Mouse (Mus musculus) heart, adult 2 months (tissue): ENCODE results near the gene Dscaml1. TPM values are rescaled to one million over a fixed set of nuclear protein-coding genes. Genes with fewer than 3 reads are reported as not detected.

ENCODE experiments used
- DNase-seq, 2 experiments: peaks; one replicate each; pipeline ENCODE4 v3.0.0; 2021
- H3K27ac ChIP-seq: fragments of 200-600 bp; 2 replicates; pipeline ENCODE4 v1.8.1; 2022
- H3K27me3 ChIP-seq: fragments of 200-500 bp; 2 replicates; pipeline ENCODE4 v1.6.1; 2012; ENCODE audit warnings: mild to moderate bottlenecking, low read length, inconsistent platforms, mixed read lengths; ENCODE audit not compliant: control insufficient read depth, insufficient read depth
- H3K36me3 ChIP-seq: fragments of 200-500 bp; 2 replicates; pipeline ENCODE4 v1.6.1; 2012; ENCODE audit warnings: low read length, inconsistent platforms; ENCODE audit not compliant: control insufficient read depth, insufficient read depth
- H3K4me1 ChIP-seq: fragments of 200-500 bp; 2 replicates; pipeline ENCODE4 v1.6.1; 2011; ENCODE audit warnings: low read length; ENCODE audit not compliant: control insufficient read depth, insufficient read depth
- H3K4me3 ChIP-seq: fragments of 200-600 bp; 2 replicates; pipeline ENCODE4 v1.8.1; 2022
- H3K79me2 ChIP-seq: fragments of 200-500 bp; replicated peaks from 2 replicates; pipeline ENCODE4 v1.6.1; 2012; ENCODE audit warnings: mild to moderate bottlenecking, inconsistent platforms, low read length, moderate library complexity, mixed read lengths; ENCODE audit not compliant: control insufficient read depth, insufficient read depth
- H3K9ac ChIP-seq: fragments of 200-500 bp; 2 replicates; pipeline ENCODE4 v1.6.1; 2012; ENCODE audit warnings: low read depth, mild to moderate bottlenecking, control low read depth, inconsistent platforms, low read length, mixed read lengths
- CTCF ChIP-seq: fragments of 200-600 bp; IDR thresholded peaks from 2 replicates; pipeline ENCODE4 v1.8.1; 2022; ENCODE audit warnings: antibody characterized with exemption, mild to moderate bottlenecking, moderate library complexity
- EP300 ChIP-seq: fragments of 200-500 bp; IDR thresholded peaks from 2 replicates; pipeline ENCODE4 v1.6.1; 2011; ENCODE audit warnings: low read depth, low read length, control low read depth; ENCODE audit not compliant: insufficient read depth
- POLR2A ChIP-seq: fragments of 200-500 bp; IDR thresholded peaks from 2 replicates; pipeline ENCODE4 v1.6.1; 2011; ENCODE audit warnings: mild to moderate bottlenecking, low read depth, low read length, control low read depth; ENCODE audit not compliant: insufficient read depth
- WGBS: fragments of 180-500 bp; shearing (Covaris S2); methylation state at CpG from one replicate; pipeline ENCODE4 v1.1.7; 2018; 5-methylcytosine and 5-hydroxymethylcytosine counted together
- intact Hi-C: fragments of 180-260 bp; cut with DNase I; formaldehyde crosslinking; loops from one replicate; pipeline ENCODE4 v1.15.1; 2025
- polyA plus RNA-seq: library from polyadenylated mRNA; depleted of rRNA; stranded (reverse); fragments of >200 nt; gene quantifications from 2 replicates; pipeline ENCODE4 v1.2.3, GENCODE M21; 2012
- total RNA-seq, 2 experiments: library from RNA; stranded (reverse); gene quantifications; 2 replicates each; pipeline ENCODE4 v1.2.3; 2021

Gene Dscaml1
- total and polyA plus RNA-seq, 3 experiments: 0.14 TPM; not detected in 2

GRCm38 (mm10) chr9:45398336-45398735 lies 28.1 kb upstream of the Dscaml1 start:
- intact Hi-C loops: no loop called here
- H3K4me3 ChIP-seq: no peak overlapping the region
- H3K27me3 ChIP-seq: no peaks in the 10 kb centered on the region
- TF ChIP-seq POLR2A (no peak), CTCF (no peak), EP300 (no peak)
- no peak for DNase-seq
- no peak overlapping the region for H3K27ac ChIP-seq
- H3K4me1 ChIP-seq: no peaks in the 10 kb centered on the region
- no peak overlapping the region for H3K9ac ChIP-seq
- H3K79me2 ChIP-seq: no peaks in the 10 kb centered on the region
- 75% methylated on average over 1 of the region's 1 CpGs for WGBS
- no peaks in the 10 kb centered on the region for H3K36me3 ChIP-seq

- Histone ChIP-seq H3K27me3 (no peaks in the 10 kb centered on the region), H3K36me3 (no peaks in the 10 kb centered on the region), H3K4me1 (no peaks in the 10 kb centered on the region), H3K79me2 (no peaks in the 10 kb centered on the region), H3K4me3 (no peak within 1 kb of the TSS), H3K9ac (no peak within 1 kb of the TSS), H3K27ac (no peak within 1 kb of the TSS)
- no peak for DNase-seq
- intact Hi-C loops: no loop called here
- no peak for TF ChIP-seq EP300
- no peak for TF ChIP-seq CTCF
- no peak for TF ChIP-seq POLR2A
- WGBS: 70% methylated on average over 4 of the region's 4 CpGs
Measured at GRCm38 (mm10) chr9:45399434-45399833, 27.0 kb upstream of the Dscaml1 start, which contains the start of gene Fxyd2. Fxyd2 (plus strand) TSS chr9:45399669.

GRCm38 (mm10) chr9:45401851-45402250 lies 24.6 kb upstream of the Dscaml1 start:
- H3K79me2 ChIP-seq: no peaks in the 10 kb centered on the region
- no peak overlapping the region for H3K4me3 ChIP-seq
- H3K4me1 ChIP-seq: no peaks in the 10 kb centered on the region
- DNase-seq: no peak
- intact Hi-C loops: no loop called here
- no peak for TF ChIP-seq POLR2A
- TF ChIP-seq CTCF: no peak
- WGBS: 50% methylated on average over 4 of the region's 4 CpGs
- H3K27ac ChIP-seq: no peak overlapping the region
- no peaks in the 10 kb centered on the region for H3K36me3 ChIP-seq
- no peaks in the 10 kb centered on the region for H3K27me3 ChIP-seq
- H3K9ac ChIP-seq: no peak overlapping the region

- no peaks in the 10 kb centered on the region for H3K27me3 ChIP-seq
- H3K9ac ChIP-seq: no peak overlapping the region
- no peaks in the 10 kb centered on the region for H3K36me3 ChIP-seq
- H3K4me1 ChIP-seq: no peaks in the 10 kb centered on the region
- intact Hi-C loops: no loop called here
- TF ChIP-seq POLR2A (no peak), CTCF (no peak), EP300 (no peak)
- H3K27ac ChIP-seq: no peak overlapping the region
- WGBS: 43% methylated on average over 2 of the region's 2 CpGs
- no peak overlapping the region for H3K4me3 ChIP-seq
- no peaks in the 10 kb centered on the region for H3K79me2 ChIP-seq
- no peak for DNase-seq
Measured at GRCm38 (mm10) chr9:45402957-45403356, 23.5 kb upstream of the Dscaml1 start.

GRCm38 (mm10) chr9:45405694-45406093 lies 20.7 kb upstream of the Dscaml1 start:
- H3K36me3 ChIP-seq: no peaks in the 10 kb centered on the region
- TF ChIP-seq CTCF (no peak), EP300 (no peak), POLR2A (no peak)
- no peak overlapping the region for H3K4me3 ChIP-seq
- no peaks in the 10 kb centered on the region for H3K4me1 ChIP-seq
- intact Hi-C loops: no loop called here
- DNase-seq: peak in 1 of 2 experiments; percentile 53
- WGBS: 33% methylated on average over 5 of the region's 5 CpGs
- H3K79me2 ChIP-seq: no peaks in the 10 kb centered on the region
- no peak overlapping the region; the same call in 1 of the 2 replicates for H3K27ac ChIP-seq
- no peak overlapping the region for H3K9ac ChIP-seq
- no peaks in the 10 kb centered on the region for H3K27me3 ChIP-seq

GRCm38 (mm10) chr9:45406808-45407207 lies 19.6 kb upstream of the Dscaml1 start:
- Histone ChIP-seq H3K79me2 (no peaks in the 10 kb centered on the region), H3K4me1 (no peaks in the 10 kb centered on the region), H3K9ac (no peak overlapping the region), H3K27me3 (no peaks in the 10 kb centered on the region), H3K36me3 (no peaks in the 10 kb centered on the region), H3K27ac (no peak overlapping the region), H3K4me3 (no peak overlapping the region)
- no peak for DNase-seq
- intact Hi-C loops: no loop called here
- TF ChIP-seq CTCF (no peak), EP300 (no peak), POLR2A (no peak)
- WGBS: 89% methylated on average over 3 of the region's 3 CpGs
